Mouse (Mus musculus): Measurements from ENCODE around the gene Dnajc4.

Gene Dnajc4

DNA sequence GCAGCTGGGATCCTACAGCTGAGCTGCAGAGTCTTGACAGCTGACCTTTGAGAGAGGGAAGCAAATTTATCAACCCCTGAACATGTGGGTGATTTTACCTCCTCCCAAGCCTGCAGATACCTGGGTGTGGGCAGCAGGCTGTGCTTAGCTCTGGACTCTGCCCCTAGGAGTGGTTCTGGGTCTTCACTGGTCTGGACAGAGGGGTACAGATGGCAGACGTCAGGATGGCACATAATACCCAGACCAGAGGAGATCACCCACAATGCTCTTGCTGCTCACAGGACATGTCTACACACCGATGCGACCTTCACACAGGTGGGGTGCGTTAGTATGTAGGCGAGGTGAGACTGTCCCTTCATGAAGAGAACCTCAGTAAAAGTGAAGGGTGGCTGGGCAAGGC lies 42.8 kb downstream of the Dnajc4 start:
- DNase-seq (ENCODE audit: low read depth in 2 of 2, low spot score in 2 of 2), result no peak

DNA sequence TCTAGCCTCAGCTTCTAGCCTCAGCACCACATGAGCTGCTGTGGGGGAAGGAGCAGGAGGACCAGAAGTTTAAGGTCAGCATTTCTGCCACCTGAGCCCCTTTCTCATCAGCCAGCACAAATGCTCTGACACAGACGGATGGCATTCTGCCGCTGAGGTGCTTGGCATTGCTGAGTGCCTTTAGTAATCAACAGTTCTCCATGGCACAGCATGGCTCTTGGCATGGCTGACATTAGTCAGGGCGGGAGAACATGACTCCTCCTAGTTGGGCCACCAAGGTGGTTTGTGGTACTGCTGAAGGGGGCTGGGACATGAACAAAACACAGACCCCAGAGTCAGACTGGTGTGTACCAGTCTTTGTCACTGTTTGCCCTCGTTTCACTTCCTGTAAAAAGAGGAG lies 44.2 kb downstream of the Dnajc4 start:
- no peak for DNase-seq (ENCODE audit: low read depth in 2 of 2, low spot score in 2 of 2)

DNA sequence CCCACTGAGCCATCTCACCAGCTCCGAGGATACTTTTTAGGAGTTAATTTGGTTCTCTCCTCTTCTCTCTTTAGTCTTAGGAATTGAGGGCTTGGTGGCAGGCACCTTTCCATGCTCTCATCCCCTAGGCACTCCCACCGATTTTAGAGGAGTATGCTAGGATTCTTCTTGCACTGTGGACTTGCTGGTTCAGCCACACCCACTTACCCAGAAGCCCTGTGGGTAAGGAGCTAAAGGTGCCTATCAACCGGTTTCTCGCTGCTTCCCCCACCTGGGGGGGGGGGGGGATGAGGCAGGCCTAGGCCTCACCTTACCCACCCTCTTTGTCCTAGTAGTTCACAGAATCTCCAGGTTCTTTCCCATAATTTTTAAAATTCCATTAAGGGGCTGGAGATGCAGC lies 44.6 kb downstream of the Dnajc4 start:
- DNase-seq (ENCODE audit: low read depth in 2 of 2, low spot score in 2 of 2), result no peak

DNA sequence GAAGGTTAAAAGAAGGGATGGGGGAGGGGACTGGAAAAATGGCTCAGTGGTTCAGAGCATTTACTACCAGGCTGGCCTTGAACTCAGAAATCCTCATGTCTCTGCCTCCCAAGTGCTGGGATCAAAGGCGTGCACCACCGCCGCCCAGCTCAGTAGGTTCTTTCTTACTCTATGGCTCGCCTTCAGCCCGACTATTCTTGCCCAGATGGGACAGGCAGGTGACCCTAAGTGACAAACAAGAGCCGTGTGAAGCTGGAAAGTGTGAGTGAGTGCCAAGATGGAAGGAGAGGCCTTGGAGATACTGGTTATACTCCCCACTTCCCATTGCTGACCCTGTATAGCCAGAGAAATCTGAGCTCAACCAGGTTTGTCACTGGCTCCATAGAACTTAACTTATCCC lies 48.7 kb downstream of the Dnajc4 start:
- DNase-seq (ENCODE audit: low read depth in 2 of 2, low spot score in 2 of 2), result no peak

DNA sequence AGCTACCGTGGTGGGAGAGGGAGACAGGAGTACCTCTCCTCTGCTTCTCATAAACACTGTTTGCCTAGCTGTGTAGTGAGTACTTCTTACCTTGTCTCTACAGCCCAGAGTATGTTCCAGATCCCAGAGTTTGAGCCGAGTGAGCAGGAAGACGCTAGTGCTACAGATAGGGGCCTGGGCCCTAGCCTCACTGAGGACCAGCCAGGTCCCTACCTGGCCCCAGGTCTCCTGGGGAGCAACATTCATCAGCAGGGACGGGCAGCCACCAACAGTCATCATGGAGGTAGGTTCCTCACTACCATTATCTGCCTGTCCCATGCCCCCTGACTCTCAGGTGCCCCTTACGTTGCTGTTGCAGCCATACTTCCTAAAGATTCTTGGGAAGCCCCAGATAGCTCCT lies 49.6 kb downstream of the Dnajc4 start:
- DNase-seq (ENCODE audit: low read depth in 2 of 2, low spot score in 2 of 2), result no peak

DNA sequence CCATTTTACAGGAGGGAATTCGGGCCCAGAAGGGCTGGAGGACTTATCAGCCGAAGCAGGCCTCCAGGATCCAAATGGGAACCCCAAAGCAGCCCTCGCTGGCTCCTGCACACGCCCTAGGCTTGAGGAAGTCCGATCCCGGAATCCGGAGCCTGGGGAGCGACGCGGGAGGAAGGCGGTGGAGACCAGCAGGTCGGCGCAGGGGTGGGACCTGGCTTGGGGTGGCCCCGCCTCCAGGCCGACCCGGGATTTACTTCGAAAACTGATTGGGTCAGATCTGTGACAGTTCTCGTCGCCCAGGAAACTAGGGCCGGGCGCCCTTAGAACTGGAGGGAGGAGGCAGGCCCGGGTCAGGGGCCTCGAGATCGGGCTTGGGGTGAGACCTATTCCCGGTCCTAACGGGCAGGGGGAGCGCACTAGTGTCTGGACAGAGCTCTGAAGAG lies 50.1 kb downstream of the Dnajc4 start, which contains the start of gene Gpr137:
Gene Gpr137 (minus strand): TSS at position 232 of the 443 bp plus-strand sequence.
- peak; percentile 76 to 85 for DNase-seq (ENCODE audit: low read depth in 2 of 2, low spot score in 2 of 2)

DNA sequence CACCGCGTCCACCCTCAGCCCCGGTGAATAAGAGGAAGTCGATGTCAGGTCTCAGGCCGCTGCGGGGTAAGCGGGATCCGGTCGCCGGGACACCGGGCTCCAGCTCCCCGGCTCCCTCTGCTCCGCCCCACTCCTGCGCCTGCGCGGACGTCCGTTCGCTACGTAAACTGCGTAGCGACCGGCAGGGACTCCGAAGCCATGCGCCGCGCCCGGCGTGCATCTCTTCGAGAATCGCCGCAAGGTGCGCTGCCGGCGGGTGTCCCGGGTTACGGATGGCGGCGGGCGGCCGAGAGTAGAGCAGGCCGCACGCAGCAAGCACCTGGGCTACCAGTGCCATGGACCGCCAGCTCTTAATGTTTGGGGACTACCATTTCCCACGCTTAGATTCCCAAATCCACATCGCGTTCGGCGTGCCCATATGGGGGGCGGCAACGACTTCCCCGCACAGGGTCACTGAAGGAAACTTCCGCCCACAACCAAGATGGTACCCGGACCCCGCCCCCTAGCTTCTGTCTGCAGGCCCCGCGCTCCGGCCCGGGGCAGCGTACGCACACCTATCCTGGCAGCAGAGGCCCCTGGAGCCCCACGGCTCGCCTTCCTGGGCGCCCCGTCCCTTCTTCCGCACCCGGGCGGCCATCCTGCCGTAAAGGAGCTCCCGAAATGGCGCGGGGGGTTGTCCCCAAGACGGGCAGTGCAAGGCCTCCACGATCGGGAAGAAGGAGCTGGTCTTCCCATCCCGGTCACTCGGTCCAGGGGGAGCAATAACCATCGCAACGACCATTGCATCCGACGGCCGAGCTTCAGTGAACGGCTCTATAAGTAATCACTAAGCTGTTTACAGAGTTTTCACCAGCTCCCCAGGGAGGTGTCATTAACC lies 50.8 kb downstream of the Dnajc4 start, which contains the start of gene Bad:
Gene Bad (plus strand): TSS at position 490 of the 877 bp plus-strand sequence.
- DNase-seq (ENCODE audit: low read depth in 2 of 2, low spot score in 2 of 2), result peak; percentile 90 to 96

DNA sequence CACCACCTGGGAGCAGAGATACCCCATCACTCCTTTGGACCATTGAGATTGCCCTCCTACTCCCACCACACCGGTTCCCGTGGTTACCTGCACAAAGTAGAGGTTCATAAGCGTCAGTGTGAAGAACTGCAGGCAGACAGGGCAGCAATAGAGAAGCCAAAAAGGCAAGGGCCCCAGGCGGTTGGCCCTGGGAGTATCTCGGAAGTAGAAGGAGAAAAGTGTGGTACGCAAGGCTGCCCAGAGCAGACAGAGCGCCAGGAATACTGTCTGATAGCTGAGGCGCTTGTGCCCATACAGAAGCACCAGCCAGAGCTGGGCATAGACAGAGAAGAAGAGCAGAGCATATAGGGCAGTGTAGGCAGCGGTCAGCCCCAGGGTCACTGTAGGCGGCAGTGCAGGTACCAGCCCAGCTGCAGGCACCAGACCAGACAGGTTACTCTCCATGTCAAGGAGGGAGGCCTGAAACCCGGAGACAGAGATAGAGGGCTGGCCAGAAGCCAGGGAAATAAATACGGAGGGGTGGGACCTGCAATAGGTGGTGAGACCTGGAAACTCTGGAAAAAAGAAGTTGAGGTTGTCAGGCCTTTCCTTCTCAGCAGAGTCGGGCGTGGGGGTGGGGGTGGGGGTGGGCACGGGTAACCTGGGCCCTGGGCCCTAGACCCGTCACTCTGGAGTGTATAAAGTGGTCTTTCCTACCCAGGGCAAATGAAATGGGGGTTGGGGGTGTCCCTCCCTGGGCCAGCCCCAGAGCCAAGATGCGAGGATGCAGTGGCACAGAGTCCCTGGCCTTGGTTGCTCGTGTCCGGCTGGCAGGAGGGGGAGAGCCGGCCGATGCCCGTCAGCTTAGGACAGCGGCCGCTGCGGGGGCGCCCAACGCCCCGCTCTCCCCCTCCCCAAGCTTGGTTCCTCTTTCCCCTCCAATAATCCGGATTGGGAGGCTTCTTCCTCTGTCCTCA lies 51.7 kb downstream of the Dnajc4 start:
- DNase-seq (ENCODE audit: low read depth in 2 of 2, low spot score in 2 of 2), result no peak

DNA sequence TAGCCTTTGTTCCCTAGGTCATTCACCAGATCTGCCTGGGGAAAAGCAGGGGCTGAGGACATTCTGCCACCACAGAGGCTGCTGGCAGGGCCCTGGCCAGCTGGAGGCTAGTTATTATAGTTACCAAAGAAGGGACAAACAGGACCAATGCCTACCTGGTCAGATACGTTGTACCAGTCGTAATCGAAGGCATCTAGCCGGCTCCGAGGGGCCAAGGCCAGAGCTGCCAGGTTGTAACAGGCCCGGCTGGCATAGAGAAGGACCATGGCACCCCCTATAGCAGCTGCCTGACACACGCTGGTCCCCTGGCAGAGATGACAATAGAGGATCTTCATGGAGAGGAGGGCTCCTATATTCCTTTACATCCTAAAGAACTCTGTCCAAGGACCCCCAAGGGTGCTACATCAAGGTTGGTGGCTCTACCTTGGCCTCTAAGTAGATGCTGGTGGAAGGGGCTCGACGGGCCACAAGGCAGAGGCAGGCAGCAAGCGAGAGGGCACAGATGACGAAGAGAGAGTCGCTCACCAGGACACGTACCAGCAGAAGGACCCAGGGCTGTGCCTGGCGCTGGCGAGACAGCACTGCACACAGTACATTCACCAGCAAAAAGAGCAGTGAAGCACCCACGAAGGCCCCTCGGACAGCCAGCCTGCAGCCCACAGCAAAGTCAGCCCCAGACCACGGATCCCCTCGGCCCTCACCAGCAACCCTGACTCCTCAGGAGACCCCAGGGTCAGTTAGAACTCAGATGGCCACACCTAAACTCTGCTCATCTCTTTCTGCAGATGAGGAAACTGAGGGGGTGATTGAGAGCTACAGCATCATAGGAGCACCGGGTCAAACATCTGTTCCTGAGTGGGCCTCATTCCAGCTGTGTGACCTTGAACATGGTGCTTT lies 53.0 kb downstream of the Dnajc4 start:
- no peak for DNase-seq (ENCODE audit: low read depth in 2 of 2, low spot score in 2 of 2)

Measured in CD8-positive naive resting alpha-beta T cell, adult 2 months (primary cell).